Mouse (Mus musculus) cortical plate, adult 2 months (tissue): ENCODE results near the gene Hist1h3e. TPM values are rescaled to one million over a fixed set of nuclear protein-coding genes. Genes with fewer than 3 reads are reported as not detected.
"Not testable (repeated sequence)": the region's sequence is repeated elsewhere in the genome, so short reads cannot be mapped to it uniquely, and the experiment has no call there.

Experiments used
- H3K27ac ChIP-seq: fragments of 200-500 bp; 2 replicates; pipeline ENCODE4 v1.5.1; 2012; ENCODE audit warnings: low read length, control low read depth, inconsistent platforms; ENCODE audit not compliant: insufficient read depth
- H3K4me1 ChIP-seq: fragments of 200-500 bp; 2 replicates; pipeline ENCODE4 v1.6.1; 2011; ENCODE audit warnings: low read length; ENCODE audit not compliant: control insufficient read depth, insufficient read depth
- H3K4me3 ChIP-seq: fragments of 200-500 bp; 2 replicates; pipeline ENCODE4 v1.5.1; 2011; ENCODE audit warnings: mild to moderate bottlenecking, low read length, control low read depth; ENCODE audit not compliant: insufficient read depth
- CTCF ChIP-seq: fragments of 200-500 bp; IDR thresholded peaks from 2 replicates; pipeline ENCODE4 v1.5.1; 2011; ENCODE audit warnings: mild to moderate bottlenecking, control low read depth, low read length; ENCODE audit not compliant: insufficient read depth; ENCODE audit errors: extremely low read depth
- POLR2A ChIP-seq: fragments of 200-500 bp; IDR thresholded peaks from 2 replicates; pipeline ENCODE4 v1.6.1; 2011; ENCODE audit warnings: mild to moderate bottlenecking, low read length, control low read depth; ENCODE audit not compliant: insufficient read depth; ENCODE audit errors: extremely low read depth
- polyA plus RNA-seq: library from polyadenylated mRNA; depleted of rRNA; stranded (reverse); fragments of >200 nt; gene quantifications from 2 replicates; pipeline ENCODE4 v1.2.3, GENCODE M21; 2012

The Hist1h3e gene
- polyA plus RNA-seq, 1 experiment: 2.9 TPM

- not testable (repeated sequence) for H3K4me1 ChIP-seq
- Histone ChIP-seq H3K4me3 (peak within 1 kb of the TSS; percentile 66), H3K27ac (peak within 1 kb of the TSS; percentile 57; the same call in 1 of the 2 replicates)
- peak; percentile 96 for TF ChIP-seq POLR2A
Measured at GRCm38 (mm10) chr13:23551146-23551834, 10.9 kb downstream of the Hist1h3e start, which contains the start of gene Hist1h4f. Gene Hist1h4f, minus strand, starts transcription at chr13:23551648.

DNA sequence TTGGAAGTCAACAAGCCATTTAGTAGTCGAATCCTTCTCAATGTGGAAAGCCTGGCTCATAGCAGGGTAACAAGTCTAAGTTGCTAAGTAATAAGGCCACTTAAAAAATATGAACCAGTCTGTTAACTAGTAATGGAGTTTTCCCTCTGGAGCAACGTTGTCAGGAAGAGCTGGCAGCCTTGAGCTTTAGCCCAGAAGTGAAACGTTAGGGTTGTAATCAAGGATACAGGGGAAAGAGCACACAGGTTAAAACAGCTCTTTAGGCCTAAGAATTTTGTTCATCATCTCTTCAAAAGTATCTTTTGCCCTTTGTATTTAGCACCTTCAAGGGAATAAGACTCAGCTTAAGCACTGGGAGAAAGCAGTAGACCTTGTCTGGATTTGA lies 11.4 kb downstream of the Hist1h3e start:
- H3K4me3 ChIP-seq: peak overlapping the region; percentile 66
- H3K27ac ChIP-seq: peak overlapping the region; percentile 57; the same call in 1 of the 2 replicates
- TF ChIP-seq CTCF: no peak
- TF ChIP-seq POLR2A: no peak
- no peaks in the 10 kb centered on the region; the same call in 1 of the 2 replicates for H3K4me1 ChIP-seq

DNA sequence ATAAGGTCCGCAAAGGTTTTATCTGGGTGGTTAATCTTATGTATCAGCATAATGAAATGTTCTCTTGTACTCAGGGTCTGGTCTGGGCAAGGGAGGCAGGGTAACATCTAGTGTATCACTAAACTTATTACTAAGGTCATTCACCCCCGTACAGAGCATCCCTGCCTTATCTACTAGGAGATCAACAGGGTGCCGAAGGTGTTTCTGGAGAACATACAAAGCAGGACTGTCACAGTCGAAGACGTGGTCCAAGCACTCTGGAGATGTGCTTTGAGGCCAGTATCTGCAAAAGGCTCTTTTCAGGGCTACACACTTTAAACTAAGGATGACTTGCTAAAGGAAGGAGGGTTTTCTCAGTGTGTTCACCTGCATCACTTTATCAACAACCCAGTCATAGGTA lies 15.5 kb downstream of the Hist1h3e start:
- no peak overlapping the region for H3K4me3 ChIP-seq
- H3K27ac ChIP-seq: no peak overlapping the region
- TF ChIP-seq CTCF (no peak), POLR2A (no peak)
- H3K4me1 ChIP-seq: no peaks in the 10 kb centered on the region; the same call in 1 of the 2 replicates

DNA sequence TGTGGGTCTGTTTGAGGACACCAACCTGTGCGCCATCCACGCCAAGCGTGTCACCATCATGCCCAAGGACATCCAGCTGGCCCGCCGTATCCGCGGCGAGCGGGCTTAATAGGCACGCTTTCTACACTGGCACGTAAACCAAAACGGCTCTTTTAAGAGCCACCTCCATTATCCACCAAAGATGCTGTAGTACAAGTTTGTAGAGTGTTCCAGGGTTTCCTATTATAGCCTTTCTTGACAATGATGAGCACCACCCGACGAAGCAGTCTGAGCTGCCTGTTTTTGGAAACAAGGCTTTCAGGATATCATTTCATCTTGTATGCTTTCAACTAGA lies 17.4 kb downstream of the Hist1h3e start:
- H3K4me3 ChIP-seq: peak overlapping the region; percentile 29
- not testable (repeated sequence) for H3K4me1 ChIP-seq, H3K27ac ChIP-seq

GRCm38 (mm10) chr13:23543965-23544786 lies 18.0 kb downstream of the Hist1h3e start, which contains the start of gene Hist1h3f:
Gene Hist1h3f, plus strand, starts transcription at chr13:23544052.
- H3K27ac ChIP-seq: peak within 1 kb of the TSS; percentile 55; the same call in 1 of the 2 replicates
- H3K4me1 ChIP-seq: no peaks in the 10 kb centered on the region
- TF ChIP-seq CTCF (no peak), POLR2A (peak; percentile 96)
- H3K4me3 ChIP-seq: peak within 1 kb of the TSS; percentile 29

GRCm38 (mm10) chr13:23542999-23543607 lies 19.1 kb downstream of the Hist1h3e start, which contains the start of gene Hist1h2bh:
Gene Hist1h2bh, minus strand, starts transcription at chr13:23543392.
- peak; percentile 73; the same call in 1 of the 2 replicates for TF ChIP-seq POLR2A
- H3K4me1 ChIP-seq, H3K27ac ChIP-seq: not testable (repeated sequence)
- H3K4me3 ChIP-seq: peak within 1 kb of the TSS; percentile 29

DNA sequence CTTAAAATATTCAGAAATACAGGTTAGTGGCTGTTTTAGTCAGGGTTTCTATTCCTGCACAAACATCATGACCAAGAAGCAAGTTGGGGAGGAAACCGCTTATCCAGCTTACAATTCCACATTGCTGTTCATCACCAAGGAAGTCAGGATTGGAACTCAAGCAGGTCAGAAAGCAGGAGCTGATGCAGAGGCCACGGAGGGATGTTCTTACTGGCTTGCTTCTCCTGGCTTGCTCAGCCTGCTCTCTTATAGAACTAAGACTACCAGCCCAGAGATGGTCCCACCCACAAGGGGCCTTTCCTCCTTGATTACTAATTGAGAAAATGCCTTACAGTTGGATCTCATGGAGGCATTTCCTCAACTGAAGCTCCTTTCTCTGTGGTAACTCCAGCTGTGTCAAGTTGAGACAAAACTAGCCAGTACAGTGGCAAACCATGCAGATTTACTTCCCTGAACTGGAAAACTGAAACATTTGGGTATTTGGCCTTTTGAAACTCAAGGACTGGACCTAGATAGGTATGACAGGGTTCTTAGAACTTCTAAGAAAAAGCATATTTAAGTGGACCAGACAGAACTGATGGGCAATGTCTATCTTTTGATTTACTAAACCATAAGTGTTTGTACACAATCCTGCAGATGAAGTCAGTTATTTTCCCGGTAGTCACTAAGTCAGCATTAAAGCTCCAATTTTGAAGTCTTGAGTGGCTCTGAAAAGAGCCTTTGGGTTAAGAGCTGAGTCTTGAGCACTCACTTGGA lies 19.8 kb downstream of the Hist1h3e start:
- peak overlapping the region; percentile 23; the same call in 1 of the 2 replicates for H3K4me3 ChIP-seq
- H3K27ac ChIP-seq, H3K4me1 ChIP-seq: not testable (repeated sequence)

DNA sequence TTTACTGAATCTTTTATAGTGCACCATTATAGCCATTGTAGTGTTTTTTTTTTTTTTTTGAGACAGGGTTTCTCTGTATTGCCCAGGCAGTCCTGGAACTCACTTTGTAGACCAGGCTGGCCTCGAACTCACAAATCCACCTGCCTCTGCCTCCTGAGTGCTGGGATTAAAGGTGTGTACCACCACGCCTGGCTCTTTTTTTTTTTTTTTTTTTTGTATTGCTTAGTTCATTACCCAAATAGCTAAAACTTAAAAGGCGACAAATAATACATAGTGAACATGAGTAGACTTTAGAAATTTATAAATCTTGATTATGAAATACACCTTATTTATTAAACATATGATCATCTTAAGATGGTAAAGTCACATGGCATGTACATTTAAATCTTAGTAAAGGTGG lies 20.7 kb downstream of the Hist1h3e start:
- TF ChIP-seq POLR2A (no peak), CTCF (no peak)
- no peak overlapping the region for H3K27ac ChIP-seq
- H3K4me1 ChIP-seq: no peaks in the 10 kb centered on the region
- H3K4me3 ChIP-seq: no peak overlapping the region

DNA sequence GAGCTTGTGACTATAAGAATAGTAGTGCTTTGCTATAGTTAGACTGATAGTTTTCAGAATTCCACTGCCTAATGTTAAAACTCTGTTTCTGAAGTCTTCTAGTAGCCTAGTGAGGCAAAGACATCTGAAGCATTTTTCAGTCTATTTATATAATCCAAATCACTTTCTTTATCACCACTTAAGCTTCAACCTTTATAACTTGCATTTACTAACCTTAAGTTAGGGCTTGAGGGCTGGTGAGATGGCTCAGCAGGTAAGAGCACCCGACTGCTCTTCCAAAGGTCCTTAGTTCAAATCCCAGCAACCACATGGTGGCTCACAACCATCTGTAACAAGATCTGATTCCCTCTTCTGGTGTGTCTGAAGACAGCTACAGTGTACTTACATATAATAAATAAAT lies 22.3 kb downstream of the Hist1h3e start:
- H3K4me1 ChIP-seq, H3K27ac ChIP-seq, H3K4me3 ChIP-seq: not testable (repeated sequence)

- TF ChIP-seq POLR2A (no peak), CTCF (no peak)
- H3K4me1 ChIP-seq: peaks cover 4% of the 10 kb centered on the region; the same call in 1 of the 2 replicates
- no peak overlapping the region for H3K4me3 ChIP-seq
- H3K27ac ChIP-seq: no peak overlapping the region
Measured at GRCm38 (mm10) chr13:23538249-23538648, 23.9 kb downstream of the Hist1h3e start.
